Mouse (Mus musculus): ENCODE data around the gene Dnajb11.

Dnajb11 gene

GRCm38 (mm10) chr16:22919971-22920854, 62.6 kb downstream of the Dnajb11 start:
- peak; percentile 73 for DNase-seq (ENCODE audit: extremely low read depth, insufficient read length, low spot score)

- no peak for DNase-seq (ENCODE audit: extremely low read depth, insufficient read length, low spot score)
Measured at GRCm38 (mm10) chr16:22921761-22922160, 64.1 kb downstream of the Dnajb11 start.

GRCm38 (mm10) chr16:22922433-22922832, 64.8 kb downstream of the Dnajb11 start:
- no peak for DNase-seq (ENCODE audit: extremely low read depth, insufficient read length, low spot score)
